Mouse (Mus musculus) heart, adult 2 months (tissue): ENCODE measurements around the gene Baz2b. TPM values are rescaled to one million over a fixed set of nuclear protein-coding genes. Genes with fewer than 3 reads are reported as not detected.

Source experiments
- DNase-seq, 2 experiments: peaks; one replicate each; pipeline ENCODE4 v3.0.0; 2021
- H3K27ac ChIP-seq: fragments of 200-600 bp; 2 replicates; pipeline ENCODE4 v1.8.1; 2022
- H3K27me3 ChIP-seq: fragments of 200-500 bp; 2 replicates; pipeline ENCODE4 v1.6.1; 2012; ENCODE audit warnings: mild to moderate bottlenecking, low read length, inconsistent platforms, mixed read lengths; ENCODE audit not compliant: control insufficient read depth, insufficient read depth
- H3K36me3 ChIP-seq: fragments of 200-500 bp; 2 replicates; pipeline ENCODE4 v1.6.1; 2012; ENCODE audit warnings: low read length, inconsistent platforms; ENCODE audit not compliant: control insufficient read depth, insufficient read depth
- H3K4me1 ChIP-seq: fragments of 200-500 bp; 2 replicates; pipeline ENCODE4 v1.6.1; 2011; ENCODE audit warnings: low read length; ENCODE audit not compliant: control insufficient read depth, insufficient read depth
- H3K4me3 ChIP-seq: fragments of 200-600 bp; 2 replicates; pipeline ENCODE4 v1.8.1; 2022
- H3K79me2 ChIP-seq: fragments of 200-500 bp; replicated peaks from 2 replicates; pipeline ENCODE4 v1.6.1; 2012; ENCODE audit warnings: mild to moderate bottlenecking, inconsistent platforms, low read length, moderate library complexity, mixed read lengths; ENCODE audit not compliant: control insufficient read depth, insufficient read depth
- H3K9ac ChIP-seq: fragments of 200-500 bp; 2 replicates; pipeline ENCODE4 v1.6.1; 2012; ENCODE audit warnings: low read depth, mild to moderate bottlenecking, control low read depth, inconsistent platforms, low read length, mixed read lengths
- CTCF ChIP-seq: fragments of 200-600 bp; IDR thresholded peaks from 2 replicates; pipeline ENCODE4 v1.8.1; 2022; ENCODE audit warnings: antibody characterized with exemption, mild to moderate bottlenecking, moderate library complexity
- EP300 ChIP-seq: fragments of 200-500 bp; IDR thresholded peaks from 2 replicates; pipeline ENCODE4 v1.6.1; 2011; ENCODE audit warnings: low read depth, low read length, control low read depth; ENCODE audit not compliant: insufficient read depth
- POLR2A ChIP-seq: fragments of 200-500 bp; IDR thresholded peaks from 2 replicates; pipeline ENCODE4 v1.6.1; 2011; ENCODE audit warnings: mild to moderate bottlenecking, low read depth, low read length, control low read depth; ENCODE audit not compliant: insufficient read depth
- WGBS: fragments of 180-500 bp; shearing (Covaris S2); methylation state at CpG from one replicate; pipeline ENCODE4 v1.1.7; 2018; 5-methylcytosine and 5-hydroxymethylcytosine counted together
- intact Hi-C: fragments of 180-260 bp; cut with DNase I; formaldehyde crosslinking; loops from one replicate; pipeline ENCODE4 v1.15.1; 2025
- polyA plus RNA-seq: library from polyadenylated mRNA; depleted of rRNA; stranded (reverse); fragments of >200 nt; gene quantifications from 2 replicates; pipeline ENCODE4 v1.2.3, GENCODE M21; 2012
- total RNA-seq, 2 experiments: library from RNA; stranded (reverse); gene quantifications; 2 replicates each; pipeline ENCODE4 v1.2.3; 2021

Baz2b gene
- total and polyA plus RNA-seq, 3 experiments = 12.8 to 39.5 (median 39.5) TPM

GRCm38 (mm10) chr2:59997479-59998228 lies 212.0 kb downstream of the Baz2b start:
- no peak for DNase-seq
- Histone ChIP-seq H3K79me2 (no peaks in the 10 kb centered on the region), H3K4me1 (peaks cover 2% of the 10 kb centered on the region; the same call in 1 of the 2 replicates), H3K27ac (no peak overlapping the region), H3K36me3 (no peaks in the 10 kb centered on the region; the same call in none of the 2 replicates), H3K9ac (no peak overlapping the region), H3K4me3 (no peak overlapping the region), H3K27me3 (no peaks in the 10 kb centered on the region)
- intact Hi-C loops = no loop called here
- TF ChIP-seq POLR2A = no peak
- TF ChIP-seq EP300 = no peak
- WGBS = 81% methylated on average over 8 of the region's 8 CpGs

GRCm38 (mm10) chr2:59996911-59997310 lies 212.7 kb downstream of the Baz2b start:
- no peak overlapping the region for H3K27ac ChIP-seq
- 97% methylated on average over 5 of the region's 5 CpGs for WGBS
- no peaks in the 10 kb centered on the region for H3K27me3 ChIP-seq
- H3K4me1 ChIP-seq = peaks cover 2% of the 10 kb centered on the region; the same call in 1 of the 2 replicates
- intact Hi-C loops = no loop called here
- no peak overlapping the region for H3K9ac ChIP-seq
- no peak for DNase-seq
- no peak overlapping the region for H3K4me3 ChIP-seq
- H3K36me3 ChIP-seq = no peaks in the 10 kb centered on the region; the same call in none of the 2 replicates
- H3K79me2 ChIP-seq = no peaks in the 10 kb centered on the region
- TF ChIP-seq CTCF (no peak), EP300 (no peak), POLR2A (no peak)

- H3K4me3 ChIP-seq = no peak overlapping the region
- no peak for DNase-seq
- 88% methylated on average over 3 of the region's 3 CpGs for WGBS
- no peak overlapping the region for H3K27ac ChIP-seq
- no peaks in the 10 kb centered on the region for H3K27me3 ChIP-seq
- H3K9ac ChIP-seq = no peak overlapping the region
- no peaks in the 10 kb centered on the region for H3K79me2 ChIP-seq
- intact Hi-C loops = no loop called here
- peaks cover 2% of the 10 kb centered on the region for H3K4me1 ChIP-seq
- no peaks in the 10 kb centered on the region; the same call in 1 of the 2 replicates for H3K36me3 ChIP-seq
- no peak for TF ChIP-seq CTCF
- no peak for TF ChIP-seq EP300
- TF ChIP-seq POLR2A = no peak
These were observed 216.5 kb downstream of the Baz2b start for GRCm38 (mm10) chr2:59993190-59993535.

GRCm38 (mm10) chr2:59992488-59993189 lies 217.0 kb downstream of the Baz2b start:
- Histone ChIP-seq H3K79me2 (no peaks in the 10 kb centered on the region), H3K4me1 (no peaks in the 10 kb centered on the region; the same call in 1 of the 2 replicates), H3K4me3 (no peak overlapping the region), H3K27me3 (no peaks in the 10 kb centered on the region), H3K36me3 (no peaks in the 10 kb centered on the region; the same call in 1 of the 2 replicates), H3K27ac (no peak overlapping the region), H3K9ac (no peak overlapping the region; the same call in 1 of the 2 replicates)
- no peak for TF ChIP-seq EP300
- intact Hi-C loops = no loop called here
- 63% methylated on average over 10 of the region's 10 CpGs for WGBS
- no peak for DNase-seq

GRCm38 (mm10) chr2:59991775-59992174 lies 217.9 kb downstream of the Baz2b start:
- H3K79me2 ChIP-seq = no peaks in the 10 kb centered on the region
- no peaks in the 10 kb centered on the region; the same call in 1 of the 2 replicates for H3K4me1 ChIP-seq
- no peak for TF ChIP-seq POLR2A
- H3K27ac ChIP-seq = no peak overlapping the region
- no peaks in the 10 kb centered on the region for H3K27me3 ChIP-seq
- H3K4me3 ChIP-seq = no peak overlapping the region
- DNase-seq = no peak
- no peak overlapping the region for H3K9ac ChIP-seq
- H3K36me3 ChIP-seq = no peaks in the 10 kb centered on the region
- intact Hi-C loops = no loop called here

- Histone ChIP-seq H3K4me1 (no peaks in the 10 kb centered on the region; the same call in 1 of the 2 replicates), H3K79me2 (no peaks in the 10 kb centered on the region), H3K4me3 (no peak overlapping the region), H3K9ac (no peak overlapping the region), H3K36me3 (no peaks in the 10 kb centered on the region; the same call in 1 of the 2 replicates), H3K27me3 (no peaks in the 10 kb centered on the region), H3K27ac (no peak overlapping the region)
- 46% methylated on average over 6 of the region's 6 CpGs for WGBS
- TF ChIP-seq CTCF = no peak
- TF ChIP-seq POLR2A = no peak
- no peak for TF ChIP-seq EP300
- DNase-seq = no peak
- intact Hi-C loops = no loop called here
These were observed 222.1 kb downstream of the Baz2b start for GRCm38 (mm10) chr2:59987521-59987920.
